Mouse (Mus musculus) T-cell, adult 2 months (primary cell): Measurements from ENCODE around the gene Zfp366.

Source experiments
- DNase-seq: peaks from one replicate; pipeline ENCODE4 v3.0.0; 2022; ENCODE audit warnings: low spot score

Zfp366 gene

DNA sequence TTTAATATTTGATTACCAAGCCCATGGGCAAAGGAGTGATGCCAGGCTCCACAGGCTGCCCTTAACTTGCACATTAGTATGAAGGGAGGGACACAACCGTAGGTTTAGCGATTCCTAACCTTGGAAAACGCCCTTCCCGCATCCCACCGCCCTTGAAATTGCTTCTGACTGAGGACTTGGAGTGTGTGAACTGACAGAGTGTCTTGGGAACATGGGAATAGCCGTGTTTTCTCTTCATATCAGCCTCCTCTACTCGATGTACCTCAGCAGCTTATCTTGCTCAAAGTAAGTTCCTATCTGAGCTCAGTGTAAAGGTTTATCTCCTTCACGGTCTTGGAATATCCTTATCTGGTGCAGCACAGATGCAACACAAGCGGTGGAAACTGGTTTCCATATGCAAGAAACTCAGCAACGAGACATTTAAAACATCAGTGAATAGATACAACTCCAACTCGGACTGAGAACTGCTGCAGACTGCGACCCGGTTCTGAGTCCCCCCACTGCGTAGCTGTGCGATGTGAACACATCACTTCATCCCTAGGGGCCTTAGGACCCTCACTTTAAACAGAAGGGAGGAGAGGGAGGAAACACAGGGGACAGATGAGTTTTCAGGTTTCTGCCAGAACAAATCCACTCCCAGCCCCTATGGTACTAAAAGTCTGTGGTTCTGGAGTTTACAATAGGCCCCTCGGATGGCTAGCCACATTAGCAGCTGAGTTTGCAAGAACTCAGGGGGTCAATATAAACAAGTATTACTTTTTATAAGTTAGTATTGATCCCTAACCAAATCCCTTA lies 43.0 kb downstream of the Zfp366 start:
- DNase-seq, result no peak

DNA sequence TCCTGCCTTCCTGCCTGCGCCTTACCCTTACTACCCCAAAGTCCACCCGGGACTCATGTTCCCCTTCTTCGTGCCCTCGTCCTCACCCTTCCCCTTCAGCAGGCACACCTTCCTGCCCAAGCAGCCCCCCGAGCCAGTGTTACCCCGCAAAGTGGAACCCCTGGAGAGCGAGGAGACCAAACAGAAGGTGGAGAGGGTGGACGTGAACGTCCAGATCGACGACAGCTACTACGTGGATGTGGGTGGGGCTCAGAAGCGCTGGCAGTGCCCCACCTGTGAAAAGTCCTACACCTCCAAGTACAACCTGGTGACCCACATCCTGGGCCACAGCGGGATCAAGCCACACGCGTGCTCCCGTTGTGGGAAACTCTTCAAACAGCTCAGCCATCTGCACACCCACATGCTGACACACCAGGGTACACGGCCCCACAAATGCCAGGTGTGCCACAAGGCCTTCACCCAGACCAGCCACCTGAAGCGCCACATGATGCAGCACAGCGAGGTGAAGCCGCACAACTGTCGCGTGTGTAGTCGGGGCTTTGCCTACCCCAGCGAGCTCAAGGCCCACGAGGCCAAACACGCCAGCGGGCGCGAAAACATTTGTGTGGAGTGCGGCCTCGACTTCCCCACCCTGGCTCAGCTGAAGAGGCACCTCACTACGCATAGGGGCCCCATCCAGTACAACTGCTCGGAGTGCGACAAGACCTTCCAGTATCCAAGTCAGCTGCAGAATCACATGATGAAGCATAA lies 44.4 kb downstream of the Zfp366 start:
- DNase-seq, result no peak

DNA sequence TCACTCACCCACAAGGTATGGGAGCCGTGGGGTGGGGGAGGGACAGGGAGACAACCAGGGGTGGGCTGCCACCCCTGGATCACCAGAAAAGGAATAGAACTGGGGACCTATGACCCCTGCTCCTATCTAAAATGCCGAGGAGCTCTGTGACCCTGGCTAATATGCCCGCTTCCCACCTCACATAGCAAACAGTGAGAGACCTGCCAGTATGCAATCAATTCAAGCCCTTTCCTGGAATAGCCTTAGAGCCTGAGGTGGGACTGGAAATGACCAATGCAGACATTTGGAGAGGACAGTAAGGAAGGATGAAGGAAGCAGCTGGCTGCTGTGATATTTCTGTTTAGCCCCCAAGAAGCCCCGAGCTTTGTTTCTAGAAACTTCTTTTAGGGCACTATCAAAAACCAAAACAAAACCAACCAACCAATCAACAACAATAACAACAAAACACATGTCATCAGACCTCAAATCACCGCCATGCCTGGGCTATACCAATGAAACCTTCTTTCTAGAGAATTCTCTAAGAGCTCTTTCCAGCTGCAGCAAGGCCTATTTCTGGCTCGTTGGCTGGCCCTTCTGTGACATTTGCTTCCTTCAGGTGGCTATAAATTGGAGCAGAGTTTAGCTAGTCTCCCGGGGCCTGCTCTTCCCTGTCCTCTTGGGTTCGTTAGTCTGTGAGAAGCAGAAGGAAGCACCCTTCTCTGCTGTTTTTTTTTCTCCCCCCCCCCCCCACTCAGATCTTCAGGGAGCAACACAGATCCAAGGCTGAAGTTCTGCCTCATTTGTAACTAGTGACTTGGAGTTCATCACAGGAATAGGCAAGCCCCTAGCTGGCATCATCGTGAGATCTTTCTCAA lies 45.2 kb downstream of the Zfp366 start:
- DNase-seq, result no peak

DNA sequence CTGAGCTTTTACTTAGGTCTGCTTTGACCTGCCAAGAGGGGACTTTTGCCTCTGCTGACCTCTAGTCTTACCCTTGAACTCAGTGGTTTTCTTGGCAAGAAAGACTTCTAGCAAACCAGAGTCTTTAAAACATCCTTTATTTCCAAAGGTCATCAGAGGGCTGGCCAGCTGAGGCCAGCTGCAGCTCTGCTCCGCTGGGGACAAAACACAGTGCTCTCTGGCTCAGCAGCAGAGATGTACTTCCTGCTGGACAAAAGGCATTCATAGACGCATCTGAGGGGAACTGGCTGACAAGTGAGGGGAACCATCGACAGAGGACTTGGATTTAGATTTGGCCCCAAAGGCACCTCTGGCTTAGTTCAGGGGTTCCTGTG lies 45.9 kb downstream of the Zfp366 start:
- DNase-seq, result no peak

DNA sequence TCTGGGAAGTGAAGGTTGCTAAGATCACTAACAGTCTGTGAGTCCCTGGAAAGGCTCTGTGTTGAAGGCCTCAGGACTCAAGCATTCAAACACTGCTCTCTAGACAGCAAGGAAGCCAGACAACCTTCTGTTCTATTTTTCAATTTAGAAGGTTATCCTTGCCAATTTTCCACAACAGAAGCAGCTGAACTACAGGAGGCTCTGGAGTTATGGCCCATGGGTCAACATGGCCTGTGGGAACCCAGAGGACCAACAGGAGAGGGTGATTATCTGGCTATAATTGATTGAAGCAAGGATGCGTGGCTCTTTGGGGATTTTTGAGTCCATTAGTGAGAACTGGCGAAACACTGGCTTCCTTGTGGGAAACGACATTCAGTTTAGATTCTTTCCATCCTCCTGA lies 48.7 kb downstream of the Zfp366 start:
- no peak for DNase-seq

DNA sequence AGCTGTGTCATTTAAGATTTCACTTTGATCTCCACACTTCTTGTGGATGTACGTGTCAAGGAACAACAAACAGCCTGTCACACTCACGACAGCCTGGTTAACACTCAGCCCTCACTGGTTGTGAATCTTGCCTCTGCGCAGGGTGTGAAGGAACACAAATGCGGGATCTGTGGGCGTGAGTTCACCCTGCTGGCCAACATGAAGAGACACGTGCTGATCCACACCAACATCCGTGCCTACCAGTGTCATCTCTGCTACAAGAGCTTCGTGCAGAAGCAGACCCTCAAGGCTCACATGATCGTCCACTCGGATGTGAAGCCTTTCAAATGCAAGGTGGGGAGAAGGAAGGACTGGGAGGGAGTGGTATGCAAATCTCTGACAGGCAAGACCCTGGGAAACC lies 49.3 kb downstream of the Zfp366 start:
- DNase-seq, result no peak

DNA sequence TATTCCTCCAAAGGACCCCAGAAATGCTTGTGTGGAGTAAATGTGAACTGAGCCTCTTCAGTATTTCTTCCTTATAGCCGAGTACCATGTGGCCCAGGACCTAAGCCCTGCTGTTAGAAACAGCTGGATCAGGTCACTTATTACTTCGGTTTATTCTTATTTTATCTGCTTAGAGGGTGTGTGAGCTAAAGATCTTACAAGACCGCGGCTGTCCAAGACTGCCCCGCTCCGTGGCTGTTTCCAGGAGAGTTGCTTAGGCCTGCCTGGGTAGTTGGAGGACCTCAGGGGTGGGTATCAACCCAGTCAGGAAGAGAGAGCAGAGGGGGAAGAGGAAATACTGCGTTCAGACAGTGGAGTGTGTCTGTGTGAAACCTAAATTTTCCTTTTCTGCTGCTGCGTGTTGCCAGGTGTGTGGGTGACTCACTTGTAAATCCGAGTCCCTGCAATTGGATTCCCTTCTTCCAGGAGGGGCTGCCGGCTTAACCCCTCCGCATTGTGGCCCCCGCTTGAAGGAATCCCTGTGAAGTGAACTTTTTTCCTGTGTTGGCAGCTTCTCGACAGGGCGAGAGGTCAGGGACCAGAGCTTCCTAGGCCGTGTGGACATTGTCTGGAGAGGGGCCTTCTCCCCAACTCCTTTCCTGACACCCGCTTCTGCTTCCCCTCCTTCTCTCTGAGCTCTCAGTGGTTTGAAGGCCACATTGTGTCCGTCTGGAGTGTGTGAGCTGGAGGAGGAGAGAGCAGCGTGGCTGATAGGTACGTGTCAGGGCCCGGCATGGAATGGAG lies 51.0 kb downstream of the Zfp366 start:
- no peak for DNase-seq

DNA sequence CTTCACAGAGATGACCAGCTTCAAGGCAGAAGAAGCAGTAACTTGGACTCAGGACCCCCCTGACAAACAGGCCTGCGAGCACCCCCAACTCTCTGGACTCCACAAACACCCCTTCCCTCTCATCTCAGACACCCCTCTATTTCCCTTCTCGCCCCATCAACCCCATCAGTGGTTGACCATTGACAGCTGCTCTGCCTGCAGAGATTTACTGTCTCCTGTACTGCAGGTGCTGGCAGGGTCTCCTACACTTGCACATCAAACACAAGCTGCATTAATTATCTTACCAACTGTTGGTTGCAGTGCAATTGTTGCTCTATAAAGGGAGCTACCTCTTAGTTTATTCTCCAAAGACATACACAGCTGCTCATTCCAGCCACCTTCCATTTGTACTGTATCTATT lies 51.6 kb downstream of the Zfp366 start:
- DNase-seq, result no peak

DNA sequence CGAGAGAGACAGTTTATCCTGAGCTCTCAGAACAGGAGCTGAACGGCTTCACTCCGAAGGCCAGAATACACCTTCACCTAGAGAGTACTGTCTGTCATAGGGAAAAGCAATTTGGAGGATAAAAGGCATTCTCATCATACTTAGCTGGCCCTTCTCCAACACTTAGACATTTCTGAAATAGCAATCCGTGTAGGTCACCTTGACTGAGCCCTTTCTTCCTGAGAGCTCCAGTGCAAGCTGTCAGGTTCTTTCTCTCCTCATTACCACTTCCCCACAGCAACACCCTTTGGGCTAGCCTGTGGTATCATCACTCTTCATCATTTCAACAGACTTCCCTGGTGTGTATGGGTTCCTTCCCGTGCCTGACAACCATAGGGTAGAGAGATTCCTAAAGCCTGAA lies 52.5 kb downstream of the Zfp366 start:
- no peak for DNase-seq

DNA sequence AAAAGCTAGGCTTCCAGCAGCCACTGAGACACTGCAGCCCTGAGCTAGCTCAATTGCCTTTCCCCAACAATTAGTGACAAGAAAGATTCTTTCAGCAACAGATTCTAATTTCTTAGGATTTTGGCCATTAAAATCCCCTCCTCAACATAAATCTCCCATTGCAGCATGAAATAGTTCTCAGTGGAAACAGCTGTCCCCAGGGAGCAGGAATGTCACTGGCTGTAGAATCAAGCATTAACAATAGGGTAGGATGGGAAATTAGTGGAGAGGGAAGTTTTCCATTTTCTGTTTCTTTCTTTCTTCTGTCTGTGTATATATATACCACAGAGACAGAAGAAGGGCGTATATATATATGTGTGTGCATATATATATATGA lies 53.2 kb downstream of the Zfp366 start:
- no peak for DNase-seq

DNA sequence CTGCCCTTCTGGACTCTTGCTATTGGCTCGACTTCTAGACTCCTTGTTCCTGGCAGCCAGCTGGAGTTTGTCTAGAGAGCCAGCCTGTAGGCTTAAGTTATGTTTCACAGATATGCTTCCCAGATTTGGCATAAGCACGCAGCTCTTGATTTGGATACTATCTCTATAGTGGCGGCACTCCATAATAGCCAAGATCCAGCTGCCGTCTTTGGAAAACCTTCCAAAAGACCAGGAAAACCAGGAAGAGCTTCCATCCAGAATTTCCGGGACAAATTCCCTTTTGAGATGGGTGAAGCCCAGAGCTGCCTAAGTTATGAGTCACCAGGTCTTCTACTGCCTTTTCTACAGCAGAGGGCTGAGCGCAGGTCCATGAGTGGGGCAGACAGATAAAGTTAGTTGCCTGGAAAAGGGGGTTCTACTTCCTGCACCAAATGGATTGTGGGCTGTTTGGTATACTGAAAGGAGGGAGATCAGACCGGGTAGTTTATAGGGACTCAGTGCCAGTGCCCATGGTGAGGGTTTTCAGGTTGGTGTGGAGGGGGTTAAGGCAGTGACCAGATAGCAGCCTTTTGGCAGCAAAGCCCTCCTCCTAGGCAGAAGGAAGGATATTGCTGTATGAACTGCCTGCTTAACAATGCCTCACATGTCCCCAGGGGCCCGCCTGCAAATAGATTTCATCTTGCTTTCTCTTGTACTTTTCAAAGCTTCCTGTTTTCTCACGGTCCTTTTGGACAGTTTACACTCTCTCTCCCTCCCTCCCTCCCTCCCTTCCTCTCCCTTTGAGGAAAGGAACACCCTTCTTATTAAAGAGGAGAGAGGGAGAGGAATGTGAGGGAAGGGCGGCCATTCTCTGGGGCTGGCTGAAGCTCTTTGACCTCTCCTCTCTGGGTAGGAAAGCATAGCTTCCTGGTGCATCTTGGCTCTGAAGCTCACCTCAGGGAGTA lies 53.9 kb downstream of the Zfp366 start:
- DNase-seq, result no peak

DNA sequence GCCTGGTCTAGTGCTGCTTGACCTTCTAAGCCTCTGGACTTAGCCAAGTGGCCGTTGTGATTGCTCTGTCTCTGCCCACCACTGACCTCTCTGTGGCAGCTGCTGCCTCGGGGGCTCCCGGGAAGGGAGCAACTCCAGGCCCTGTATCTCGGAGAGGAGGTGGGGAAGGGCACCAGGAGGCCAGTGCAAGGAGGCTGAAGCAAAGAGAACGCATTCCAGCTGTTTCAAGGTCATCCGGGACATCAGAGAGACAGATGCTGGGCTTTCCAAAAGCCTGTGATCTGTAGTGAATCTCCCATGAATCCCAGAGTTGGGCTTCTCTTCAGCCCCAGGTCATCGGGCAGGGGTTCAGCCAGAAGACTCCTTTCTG lies 54.5 kb downstream of the Zfp366 start:
- DNase-seq, result no peak

DNA sequence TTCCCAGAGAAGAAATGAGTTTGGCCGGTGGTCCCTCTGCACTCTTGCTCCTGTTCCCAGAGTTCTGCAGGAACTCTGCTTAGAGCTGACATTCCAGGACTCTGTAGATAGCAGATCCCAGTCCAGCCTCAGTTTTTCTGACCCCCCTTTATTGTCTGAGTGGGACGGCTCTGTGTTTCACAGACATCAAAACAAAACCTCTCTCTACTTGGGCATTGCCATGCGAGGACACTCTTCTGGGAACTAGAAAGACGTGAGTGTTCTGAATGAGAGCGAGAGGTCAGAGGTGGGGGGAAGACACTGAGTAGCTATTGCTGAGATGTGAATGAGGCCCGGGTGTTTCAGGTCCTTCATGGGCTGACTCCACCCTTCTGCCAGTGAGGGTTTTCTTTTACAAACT lies 55.1 kb downstream of the Zfp366 start:
- DNase-seq, result no peak

DNA sequence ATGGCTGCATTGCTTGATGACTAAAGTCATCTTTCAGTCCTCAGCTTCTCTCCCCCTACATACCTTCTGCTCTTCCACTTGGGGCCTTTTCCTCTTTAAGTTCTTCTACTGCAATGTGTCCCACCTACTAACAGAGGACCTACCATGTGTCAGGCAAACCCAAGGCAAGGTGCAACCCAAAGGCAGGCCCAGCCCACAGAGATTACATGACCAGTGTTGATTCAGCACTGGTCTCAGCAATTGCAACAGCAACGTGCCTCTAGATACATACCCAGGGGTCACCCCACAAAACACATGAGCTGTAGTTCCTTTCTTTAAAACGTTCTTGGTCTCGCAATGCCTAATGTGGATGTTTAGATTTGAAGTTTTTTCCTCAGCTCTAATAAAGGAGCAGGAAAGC lies 57.4 kb downstream of the Zfp366 start:
- DNase-seq, result no peak

DNA sequence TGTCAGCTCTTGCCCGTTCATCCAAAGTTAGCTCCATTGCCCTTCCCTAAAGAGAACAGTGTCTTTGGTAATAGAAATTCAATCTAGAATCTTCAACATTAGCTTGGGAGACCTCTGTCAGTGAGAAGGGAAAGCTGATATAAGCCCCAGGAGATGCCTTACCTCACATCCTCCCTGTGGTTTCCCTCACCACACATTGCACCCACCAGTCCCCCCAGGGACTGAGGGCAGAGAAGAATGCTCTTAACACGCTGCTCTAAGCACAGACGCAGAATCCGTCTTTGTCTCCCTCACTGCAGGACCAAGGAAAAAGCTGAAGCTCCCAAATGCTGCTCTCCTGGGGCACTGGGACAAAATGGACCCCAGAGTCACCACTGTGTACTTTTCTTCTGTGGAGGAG lies 58.3 kb downstream of the Zfp366 start:
- DNase-seq, result no peak

DNA sequence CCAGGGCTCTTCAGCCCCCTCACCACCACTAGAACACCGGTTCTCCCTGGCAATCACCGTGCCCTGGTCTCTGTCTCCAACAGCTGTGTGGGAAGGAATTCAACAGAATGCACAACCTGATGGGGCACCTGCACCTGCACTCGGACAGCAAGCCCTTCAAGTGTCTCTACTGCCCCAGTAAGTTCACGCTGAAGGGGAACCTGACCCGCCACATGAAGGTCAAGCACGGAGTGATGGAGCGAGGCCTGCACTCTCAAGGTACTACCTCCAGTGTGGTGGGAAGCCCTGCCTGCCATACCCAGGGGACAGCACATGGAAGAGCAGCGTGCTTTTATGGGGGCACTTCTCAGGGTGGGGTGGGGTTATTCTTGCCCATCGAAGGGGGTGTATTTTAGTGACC lies 59.2 kb downstream of the Zfp366 start:
- DNase-seq, result no peak

DNA sequence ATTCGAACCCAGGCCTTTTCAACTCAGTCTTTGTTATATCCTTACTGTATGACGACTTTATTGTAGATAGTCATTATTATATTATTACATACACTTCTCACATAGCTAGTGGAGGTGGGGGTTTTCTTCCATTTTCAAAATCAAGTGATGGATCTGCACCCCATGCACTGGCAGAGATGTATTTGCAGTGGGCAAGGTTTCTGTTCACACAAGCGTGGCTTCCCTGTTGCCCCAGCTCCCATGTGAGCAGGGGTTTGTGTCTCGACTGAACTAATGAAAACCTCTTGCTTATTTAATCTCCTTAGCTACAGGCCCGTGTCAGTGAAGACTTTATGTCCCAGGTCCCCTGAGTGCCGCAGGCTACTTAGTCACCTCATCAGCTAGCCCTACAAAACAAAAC lies 59.8 kb downstream of the Zfp366 start:
- no peak for DNase-seq

DNA sequence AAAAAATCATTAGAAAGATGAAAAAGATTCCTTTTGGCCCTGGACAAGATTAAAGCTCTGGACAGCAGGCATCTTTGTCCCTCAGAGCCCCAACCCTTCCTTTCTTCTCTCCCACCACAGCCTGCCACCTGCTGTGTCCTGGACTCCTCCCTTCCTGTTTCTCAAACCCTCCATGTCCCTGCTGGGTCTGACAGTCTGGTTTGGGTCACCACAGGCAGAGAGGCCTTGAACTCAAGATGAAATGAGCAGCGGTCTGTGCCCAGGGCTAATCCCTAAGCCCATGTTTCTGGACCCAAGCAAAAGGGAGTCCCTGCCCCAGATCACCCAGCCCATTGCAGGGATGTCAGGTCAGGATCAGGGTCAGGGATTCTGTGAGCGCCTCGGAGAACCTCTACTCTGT lies 60.3 kb downstream of the Zfp366 start:
- no peak for DNase-seq

DNA sequence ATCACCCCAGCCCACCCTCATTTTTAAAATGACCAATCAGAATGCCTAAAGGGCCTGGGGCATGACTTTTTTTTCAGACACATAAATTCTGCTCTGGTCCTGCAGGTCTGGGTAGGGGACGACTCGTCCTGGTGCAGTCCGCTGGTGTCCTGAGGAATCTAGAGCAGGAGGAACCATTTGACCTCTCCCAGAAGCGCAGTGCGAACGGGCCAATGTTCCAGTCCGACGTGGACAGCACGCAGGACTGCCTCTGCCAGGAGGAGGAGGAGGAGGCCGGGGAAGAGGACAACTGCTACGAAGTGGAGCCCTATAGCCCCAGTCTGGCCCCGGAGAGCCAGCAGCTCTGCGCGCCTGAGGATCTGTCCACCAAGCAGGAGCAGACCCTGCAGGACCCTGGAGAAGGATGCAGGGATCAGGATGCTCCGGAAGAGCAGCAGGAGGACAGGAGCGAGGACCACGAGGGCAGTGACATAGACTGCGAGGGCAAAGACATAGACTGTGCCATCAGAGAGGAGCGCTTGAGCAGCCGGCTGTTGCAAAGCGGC lies 61.4 kb downstream of the Zfp366 start:
- DNase-seq, result no peak

DNA sequence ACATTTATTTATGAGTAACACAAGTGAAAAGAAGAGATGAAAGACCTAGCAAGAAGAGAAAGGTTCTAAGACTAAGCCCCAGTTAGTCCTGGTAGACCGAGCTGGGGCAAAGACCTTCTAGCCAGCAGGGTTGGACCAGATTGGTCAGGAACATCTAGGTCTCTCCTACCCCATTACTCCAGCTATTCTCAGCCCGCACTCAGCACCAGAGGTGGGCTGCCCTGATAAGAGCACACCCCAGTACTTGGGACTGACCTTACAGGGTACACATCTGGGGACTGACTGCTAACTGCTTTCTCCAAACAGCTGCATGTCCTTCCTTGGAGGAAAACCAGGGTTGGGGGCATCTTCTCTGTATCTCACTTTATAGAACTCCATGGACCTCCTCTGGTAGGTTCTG lies 66.2 kb downstream of the Zfp366 start:
- DNase-seq, result no peak

DNA sequence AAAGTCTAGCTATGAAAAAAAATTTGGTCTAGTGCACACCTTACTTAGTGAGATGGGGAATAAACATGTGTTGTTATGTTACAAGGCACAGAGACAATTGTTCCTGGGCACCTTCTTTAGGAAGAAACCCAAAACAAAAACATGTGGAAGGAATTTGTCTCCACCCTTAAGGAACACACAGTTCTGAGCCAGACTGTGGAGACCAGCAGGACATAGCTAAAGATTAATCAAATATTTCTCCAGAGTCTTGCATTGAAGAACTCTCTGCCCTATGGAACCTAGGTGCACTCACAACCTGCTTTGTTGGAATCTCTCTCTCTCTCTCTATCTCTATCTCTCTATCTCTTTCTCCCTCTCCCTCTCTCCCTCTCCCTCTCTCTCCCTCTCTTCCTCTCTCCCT lies 69.6 kb downstream of the Zfp366 start:
- no peak for DNase-seq
